Mouse (Mus musculus) erythroblast, embryonic 14.5 days (primary cell): ENCODE data around the gene Ccnb1ip1.

Experiments used
- GATA1 ChIP-seq: IDR thresholded peaks from 2 replicates; pipeline ENCODE4 v1.6.1; 2012; ENCODE audit warnings: low read length, inconsistent platforms, mixed read lengths
- TAL1 ChIP-seq: IDR thresholded peaks from 3 replicates; pipeline ENCODE4 v1.6.1; 2012; ENCODE audit warnings: low read length, inconsistent platforms, mixed read lengths

- TF ChIP-seq GATA1 (no peak), TAL1 (no peak)
Measured at GRCm38 (mm10) chr14:50798512-50798911, 9.0 kb downstream of the Ccnb1ip1 start.
